Mouse (Mus musculus): ENCODE results near the gene Rap1gap2. TPM values are rescaled to one million over a fixed set of nuclear protein-coding genes. Genes with fewer than 3 reads are reported as not detected.

Gene Rap1gap2
- total and polyA plus RNA-seq, 3 experiments: 55.4 to 79.8 (median 76.6) TPM

DNA sequence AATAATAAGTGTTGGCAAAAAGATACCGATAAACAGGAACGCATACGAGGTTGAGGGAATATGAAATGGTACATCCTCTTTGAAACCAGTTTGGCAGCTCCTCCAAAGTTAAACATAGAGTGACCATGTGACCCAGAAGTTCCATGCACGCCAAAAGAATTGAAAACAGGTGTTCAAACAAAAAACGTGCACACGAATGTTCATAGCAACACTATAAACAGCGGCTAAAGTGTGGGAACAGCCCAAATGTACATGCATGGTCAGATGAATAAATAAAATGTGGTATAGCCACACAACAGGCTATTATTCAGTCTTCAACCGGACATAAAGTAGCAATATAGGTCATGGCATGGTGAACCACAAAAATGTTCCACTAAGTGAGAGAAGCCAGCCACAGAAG, 108.2 kb downstream of the Rap1gap2 start:
- peak overlapping the region; percentile 30; the same call in 1 of the 2 replicates for H3K4me2 ChIP-seq (ENCODE audit: insufficient read depth, low read depth, poor library complexity, severe bottlenecking)

GRCm38 (mm10) chr11:74501989-74502388, 108.7 kb downstream of the Rap1gap2 start:
- Histone ChIP-seq H3K36me3 (replicated peaks in 1 of 2; ENCODE audit: control insufficient read depth in 1 of 2, insufficient read depth in 1 of 2, low read length in 1 of 2) (peaks cover 29 to 91% of the 10 kb centered on the region in 2 experiments), H3K9ac (ENCODE audit: insufficient read depth, low read depth) (no peak overlapping the region), H3K27me3 (replicated peaks) (no peaks in the 10 kb centered on the region), H3K27ac (ENCODE audit: insufficient read depth, low read depth) (no peak overlapping the region), H3K9me3 (replicated peaks; ENCODE audit: low read length) (peaks cover 2% of the 10 kb centered on the region), H3K4me1 (ENCODE audit: control insufficient read depth in 1 of 2, insufficient read depth in 2 of 2) (peaks cover 33 to 92% of the 10 kb centered on the region in 2 experiments), H3K79me2 (replicated peaks; ENCODE audit: control insufficient read depth, extremely low read depth, insufficient read depth, poor library complexity, severe bottlenecking) (peaks cover 94% of the 10 kb centered on the region), H3K4me3 (replicated peaks in 1 of 3; ENCODE audit: low read depth in 2 of 3, low read length in 2 of 3, poor library complexity in 1 of 3) (no peak overlapping the region), H3K4me2 (ENCODE audit: insufficient read depth, low read depth, poor library complexity, severe bottlenecking) (no peak overlapping the region)
- dilution Hi-C loops (cut with MboI; ENCODE audit: extremely low pct_ligation_motif_present, extremely low pct_unique_long_range_greater_than_20kb, low sequenced_read_pairs) (no loop called here), in situ Hi-C loops (cut with MboI; ENCODE audit: low pct_ligation_motif_present, low pct_unique_long_range_greater_than_20kb, low sequenced_read_pairs) (no loop called here)
- no peak for DNase-seq (ENCODE audit: extremely low read depth)
- TF ChIP-seq SIN3A (IDR thresholded peaks at IDR 0.05; ENCODE audit: low read length): no peak
- TF ChIP-seq ZKSCAN1 (IDR thresholded peaks at IDR 0.05; ENCODE audit: borderline replicate concordance, low read depth, low read length): peak; percentile 69
- no peak for TF ChIP-seq RCOR1 (conservative IDR thresholded peaks at IDR 0.05; ENCODE audit: low read depth, low read length)
- no peak for TF ChIP-seq TCF12 (IDR thresholded peaks at IDR 0.05; ENCODE audit: low read depth, low read length)
- 0 out of 2 replicates have a peak, but pooled peaks have one; percentile 6 for TF ChIP-seq MAX (IDR thresholded peaks at IDR 0.05; ENCODE audit: low read length)

More for the DNA sequence above, 108.2 kb downstream of the Rap1gap2 start:
- Histone ChIP-seq H3K4me1 (ENCODE audit: control insufficient read depth in 1 of 2, insufficient read depth in 2 of 2) (peaks cover 30 to 92% of the 10 kb centered on the region in 2 experiments), H3K79me2 (replicated peaks; ENCODE audit: control insufficient read depth, extremely low read depth, insufficient read depth, poor library complexity, severe bottlenecking) (peaks cover 94% of the 10 kb centered on the region), H3K4me3 (replicated peaks in 1 of 3; ENCODE audit: low read depth in 2 of 3, low read length in 2 of 3, poor library complexity in 1 of 3) (no peak overlapping the region), H3K27ac (ENCODE audit: insufficient read depth, low read depth) (no peak overlapping the region; the same call in 1 of the 2 replicates), H3K9ac (ENCODE audit: insufficient read depth, low read depth) (no peak overlapping the region), H3K9me3 (replicated peaks; ENCODE audit: low read length) (no peaks in the 10 kb centered on the region), H3K27me3 (replicated peaks) (no peaks in the 10 kb centered on the region), H3K36me3 (replicated peaks in 1 of 2; ENCODE audit: control insufficient read depth in 1 of 2, insufficient read depth in 1 of 2, low read length in 1 of 2) (peaks cover 34 to 91% of the 10 kb centered on the region in 2 experiments)
- no peak for TF ChIP-seq MEF2A (IDR thresholded peaks at IDR 0.05; ENCODE audit: borderline replicate concordance, low read depth, low read length)
- TF ChIP-seq BHLHE40 (IDR thresholded peaks at IDR 0.05; ENCODE audit: low read depth, low read length): peak; percentile 41
- 0 out of 2 replicates have a peak, but pooled peaks have one; percentile 3 for TF ChIP-seq MAX (IDR thresholded peaks at IDR 0.05; ENCODE audit: low read length)
- dilution Hi-C loops (cut with MboI; ENCODE audit: extremely low pct_ligation_motif_present, extremely low pct_unique_long_range_greater_than_20kb, low sequenced_read_pairs): no loop called here
- no peak for DNase-seq (ENCODE audit: extremely low read depth)
- in situ Hi-C loops (cut with MboI; ENCODE audit: low pct_ligation_motif_present, low pct_unique_long_range_greater_than_20kb, low sequenced_read_pairs): no loop called here

DNA sequence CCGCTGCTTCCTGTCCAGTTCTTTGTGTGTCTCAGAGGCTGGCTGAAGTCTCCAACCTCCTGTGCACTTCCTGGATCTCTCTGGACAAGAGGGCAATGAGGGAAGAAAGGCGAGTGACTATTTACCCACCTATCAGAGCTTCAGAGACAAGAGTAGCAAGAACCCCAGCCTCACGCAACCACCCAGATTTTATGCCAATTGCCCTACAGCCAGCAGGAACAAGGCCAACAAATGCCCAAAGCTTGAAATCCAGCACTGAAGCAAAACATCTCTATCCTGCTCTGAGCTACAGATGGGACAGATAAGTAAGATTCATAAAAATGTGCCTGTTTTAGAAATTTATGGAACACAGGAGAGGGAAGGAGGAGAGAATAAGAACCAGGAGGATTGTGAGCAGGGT, 109.7 kb downstream of the Rap1gap2 start:
- no peak for TF ChIP-seq NRF1 (IDR thresholded peaks at IDR 0.05; ENCODE audit: low read depth, low read length)
- TF ChIP-seq SIN3A (IDR thresholded peaks at IDR 0.05; ENCODE audit: low read length): no peak
- TF ChIP-seq ZC3H11A (IDR thresholded peaks at IDR 0.05; ENCODE audit: low read depth, low read length): no peak
- no peak for TF ChIP-seq POLR2A (IDR thresholded peaks at IDR 0.05; ENCODE audit: low read depth, low read length)
- no peak for TF ChIP-seq ETS1 (conservative IDR thresholded peaks at IDR 0.05; ENCODE audit: low read depth, low read length)
- TF ChIP-seq ZNF384 (IDR thresholded peaks at IDR 0.05; ENCODE audit: low read depth, low read length): no peak
- no peak for TF ChIP-seq ZKSCAN1 (IDR thresholded peaks at IDR 0.05; ENCODE audit: borderline replicate concordance, low read depth, low read length)
- no peak for TF ChIP-seq MYC (IDR thresholded peaks at IDR 0.05; ENCODE audit: low read depth, low read length)
- TF ChIP-seq BHLHE40 (IDR thresholded peaks at IDR 0.05; ENCODE audit: low read depth, low read length): no peak
- no peak for TF ChIP-seq MAFK (IDR thresholded peaks at IDR 0.05; ENCODE audit: insufficient replicate concordance, low read length)
- no peak for TF ChIP-seq TBP (conservative IDR thresholded peaks at IDR 0.05; ENCODE audit: low read depth, low read length)
- TF ChIP-seq PAX5 (IDR thresholded peaks at IDR 0.05; ENCODE audit: low read length): no peak
- in situ Hi-C loops (cut with MboI; ENCODE audit: low pct_ligation_motif_present, low pct_unique_long_range_greater_than_20kb, low sequenced_read_pairs): no loop called here
- peaks cover 7% of the 10 kb centered on the region for H3K9me3 ChIP-seq (replicated peaks; ENCODE audit: low read length)
- H3K36me3 ChIP-seq (replicated peaks in 1 of 2; ENCODE audit: control insufficient read depth in 1 of 2, insufficient read depth in 1 of 2, low read length in 1 of 2): peaks cover 21 to 88% of the 10 kb centered on the region in 2 experiments
- no peak overlapping the region for H3K4me2 ChIP-seq (ENCODE audit: insufficient read depth, low read depth, poor library complexity, severe bottlenecking)
- H3K79me2 ChIP-seq (replicated peaks; ENCODE audit: control insufficient read depth, extremely low read depth, insufficient read depth, poor library complexity, severe bottlenecking): peaks cover 91% of the 10 kb centered on the region
- DNase-seq (ENCODE audit: extremely low read depth): no peak
- H3K27me3 ChIP-seq (replicated peaks): no peaks in the 10 kb centered on the region
- peaks cover 38 to 90% of the 10 kb centered on the region in 2 experiments for H3K4me1 ChIP-seq (ENCODE audit: control insufficient read depth in 1 of 2, insufficient read depth in 2 of 2)
- H3K27ac ChIP-seq (ENCODE audit: insufficient read depth, low read depth): no peak overlapping the region
- no peak overlapping the region for H3K4me3 ChIP-seq (replicated peaks in 1 of 3; ENCODE audit: low read depth in 2 of 3, low read length in 2 of 3, poor library complexity in 1 of 3)
- dilution Hi-C loops (cut with MboI; ENCODE audit: extremely low pct_ligation_motif_present, extremely low pct_unique_long_range_greater_than_20kb, low sequenced_read_pairs): no loop called here
- H3K9ac ChIP-seq (ENCODE audit: insufficient read depth, low read depth): no peak overlapping the region
